Mouse (Mus musculus): ENCODE results near the gene Sympk. TPM values are rescaled to one million over a fixed set of nuclear protein-coding genes. Genes with fewer than 3 reads are reported as not detected.

Sympk gene
- 34.3 and 108 TPM in 2 replicates for polyA plus RNA-seq (2011; ENCODE audit: insufficient read depth, insufficient read length, low replicate concordance, missing spikeins)

DNA sequence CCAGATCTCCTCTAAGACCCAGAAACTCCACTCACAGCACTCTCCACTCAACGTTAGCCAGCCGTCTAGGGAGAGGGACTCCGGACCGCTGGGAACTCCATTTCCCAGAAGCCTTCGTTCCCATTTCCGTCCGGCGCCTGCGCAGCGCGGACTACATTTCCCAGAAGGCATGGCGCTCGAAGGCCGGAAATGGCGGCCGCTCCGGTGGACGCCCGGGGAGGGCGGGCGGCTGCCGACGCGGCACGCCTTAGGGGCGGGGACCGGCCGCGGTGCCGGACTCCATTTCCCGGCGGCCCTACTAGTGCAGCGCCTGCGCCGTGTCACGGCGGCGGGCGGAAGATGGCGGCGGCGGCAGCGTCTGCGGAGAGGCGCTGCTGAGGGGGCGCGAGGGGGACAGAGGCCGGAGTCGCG lies at the start of gene Sympk:
Sympk (plus strand) TSS at position 282 of the 411 bp plus-strand sequence.
- H3K4me1 ChIP-seq (ENCODE audit: control insufficient read depth, insufficient read depth, low read length), result peaks cover 3% of the 10 kb centered on the region
- under 1% methylated on average over 49 of the region's 50 CpGs for WGBS
- H3K27ac ChIP-seq (ENCODE audit: control insufficient read depth, insufficient read depth, low read depth, low read length, poor library complexity), result peak within 1 kb of the TSS; percentile 34; the same call in 1 of the 2 replicates
- peak within 1 kb of the TSS; percentile 67 for H3K4me3 ChIP-seq (replicated peaks; ENCODE audit: control insufficient read depth, low read depth, low read length)
- TF ChIP-seq POLR2A (IDR thresholded peaks at IDR 0.05; ENCODE audit: borderline replicate concordance, control insufficient read depth, low read depth, low read length) (peak; percentile 32; the same call in 1 of the 2 replicates), CTCF (IDR thresholded peaks at IDR 0.05; ENCODE audit: control insufficient read depth, insufficient read depth, low read length) (no peak)

DNA sequence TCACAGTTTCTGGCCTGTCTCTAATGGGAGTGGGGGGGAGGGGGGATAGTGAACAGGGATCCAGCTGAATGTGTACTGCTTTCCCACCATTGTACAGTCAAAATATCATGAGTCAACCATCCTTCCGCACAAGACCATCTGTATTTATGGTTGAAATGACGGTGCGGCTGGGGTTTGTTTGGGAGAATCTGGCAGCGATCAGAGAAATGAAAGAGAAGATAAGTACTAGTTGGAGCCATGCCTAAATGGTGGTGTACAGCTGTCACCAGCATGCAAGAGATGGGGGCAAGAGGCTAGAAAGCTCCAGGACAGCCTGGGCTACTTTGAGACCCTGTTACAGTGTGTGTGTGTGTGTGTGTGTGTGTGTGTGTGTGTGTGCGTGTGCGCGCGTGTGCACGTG lies 45.8 kb upstream of the Sympk start:
- no peak overlapping the region for H3K4me3 ChIP-seq (replicated peaks; ENCODE audit: control insufficient read depth, low read depth, low read length)
- no peaks in the 10 kb centered on the region for H3K4me1 ChIP-seq (ENCODE audit: control insufficient read depth, insufficient read depth, low read length)
- WGBS, result 85% methylated on average over 9 of the region's 9 CpGs
- no peak for TF ChIP-seq CTCF (IDR thresholded peaks at IDR 0.05; ENCODE audit: control insufficient read depth, insufficient read depth, low read length)
- TF ChIP-seq POLR2A (IDR thresholded peaks at IDR 0.05; ENCODE audit: borderline replicate concordance, control insufficient read depth, low read depth, low read length), result no peak
- H3K27ac ChIP-seq (ENCODE audit: control insufficient read depth, insufficient read depth, low read depth, low read length, poor library complexity), result no peak overlapping the region

DNA sequence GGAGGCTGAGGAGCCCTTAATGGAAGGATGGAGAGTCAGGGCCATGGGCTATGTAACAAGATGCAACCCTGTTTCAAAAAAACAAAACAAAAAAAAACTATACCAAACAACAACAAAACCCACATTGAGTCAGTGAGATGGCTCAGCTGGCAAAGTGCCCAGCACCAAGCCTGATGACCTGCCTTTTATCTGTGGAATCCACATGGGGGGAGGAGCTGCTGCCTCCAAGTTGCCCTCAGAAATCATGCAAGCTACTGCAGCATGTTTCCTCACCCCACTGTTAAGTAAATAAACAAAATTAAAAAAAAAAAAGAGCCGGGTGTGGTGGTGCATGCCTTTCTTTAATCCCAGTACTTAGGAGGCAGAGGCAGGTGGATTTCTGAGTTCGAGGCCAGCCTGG lies 37.7 kb upstream of the Sympk start:
- no peaks in the 10 kb centered on the region; the same call in 1 of the 2 replicates for H3K4me1 ChIP-seq (ENCODE audit: control insufficient read depth, insufficient read depth, low read length)
- WGBS, result 53% methylated on average over 2 of the region's 2 CpGs
- no peak for TF ChIP-seq POLR2A (IDR thresholded peaks at IDR 0.05; ENCODE audit: borderline replicate concordance, control insufficient read depth, low read depth, low read length)
- no peak for TF ChIP-seq CTCF (IDR thresholded peaks at IDR 0.05; ENCODE audit: control insufficient read depth, insufficient read depth, low read length)
- no peak overlapping the region for H3K4me3 ChIP-seq (replicated peaks; ENCODE audit: control insufficient read depth, low read depth, low read length)
- H3K27ac ChIP-seq (ENCODE audit: control insufficient read depth, insufficient read depth, low read depth, low read length, poor library complexity), result no peak overlapping the region

DNA sequence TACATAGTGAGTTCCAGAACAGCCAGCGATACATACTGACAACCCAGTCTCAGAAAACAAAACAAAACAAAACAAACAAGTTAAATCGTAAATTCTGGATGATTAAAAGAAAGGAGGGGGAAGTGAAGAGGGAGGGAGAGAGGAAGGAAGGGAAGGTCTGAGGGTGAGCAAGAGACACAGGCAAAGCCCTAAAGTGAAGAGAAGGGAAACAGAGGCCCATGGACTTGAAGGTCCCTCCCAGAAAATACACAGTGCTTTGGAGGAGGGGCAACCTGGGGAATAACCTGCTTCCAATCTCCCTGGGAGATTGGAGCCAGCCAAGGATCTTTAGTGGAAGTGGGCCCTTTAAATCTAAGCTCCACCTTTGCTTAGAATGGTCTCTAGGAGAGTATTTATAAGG lies 37.1 kb upstream of the Sympk start, which contains the start of gene Nanos2:
Nanos2 (plus strand) TSS at position 301 of the 400 bp plus-strand sequence.
- no peak within 1 kb of the TSS for H3K4me3 ChIP-seq (replicated peaks; ENCODE audit: control insufficient read depth, low read depth, low read length)
- TF ChIP-seq CTCF (IDR thresholded peaks at IDR 0.05; ENCODE audit: control insufficient read depth, insufficient read depth, low read length), result no peak
- no peak for TF ChIP-seq POLR2A (IDR thresholded peaks at IDR 0.05; ENCODE audit: borderline replicate concordance, control insufficient read depth, low read depth, low read length)
- 42% methylated on average over 2 of the region's 2 CpGs for WGBS
- H3K4me1 ChIP-seq (ENCODE audit: control insufficient read depth, insufficient read depth, low read length), result no peaks in the 10 kb centered on the region; the same call in 1 of the 2 replicates
- no peak within 1 kb of the TSS for H3K27ac ChIP-seq (ENCODE audit: control insufficient read depth, insufficient read depth, low read depth, low read length, poor library complexity)

DNA sequence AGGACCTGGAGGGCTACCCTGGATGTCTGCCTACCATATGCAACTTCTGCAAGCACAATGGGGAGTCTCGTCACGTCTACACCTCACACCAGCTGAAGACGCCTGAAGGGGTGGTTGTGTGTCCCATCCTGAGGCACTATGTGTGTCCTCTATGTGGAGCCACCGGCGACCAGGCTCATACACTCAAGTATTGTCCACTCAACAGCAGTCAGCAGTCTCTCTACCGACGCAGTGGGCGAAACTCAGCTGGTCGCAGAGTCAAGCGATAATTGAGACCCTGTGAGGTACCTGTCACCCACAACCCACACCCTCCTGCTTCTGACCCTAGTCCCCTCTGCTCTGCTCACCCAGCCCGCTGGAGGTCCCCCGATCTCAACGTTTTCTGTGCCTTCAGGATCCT lies 36.4 kb upstream of the Sympk start:
- Histone ChIP-seq H3K4me3 (replicated peaks; ENCODE audit: control insufficient read depth, low read depth, low read length) (no peak overlapping the region), H3K4me1 (ENCODE audit: control insufficient read depth, insufficient read depth, low read length) (no peaks in the 10 kb centered on the region; the same call in 1 of the 2 replicates), H3K27ac (ENCODE audit: control insufficient read depth, insufficient read depth, low read depth, low read length, poor library complexity) (no peak overlapping the region)
- TF ChIP-seq CTCF (IDR thresholded peaks at IDR 0.05; ENCODE audit: control insufficient read depth, insufficient read depth, low read length), result no peak
- TF ChIP-seq POLR2A (IDR thresholded peaks at IDR 0.05; ENCODE audit: borderline replicate concordance, control insufficient read depth, low read depth, low read length), result no peak
- WGBS, result 75% methylated on average over 13 of the region's 13 CpGs

DNA sequence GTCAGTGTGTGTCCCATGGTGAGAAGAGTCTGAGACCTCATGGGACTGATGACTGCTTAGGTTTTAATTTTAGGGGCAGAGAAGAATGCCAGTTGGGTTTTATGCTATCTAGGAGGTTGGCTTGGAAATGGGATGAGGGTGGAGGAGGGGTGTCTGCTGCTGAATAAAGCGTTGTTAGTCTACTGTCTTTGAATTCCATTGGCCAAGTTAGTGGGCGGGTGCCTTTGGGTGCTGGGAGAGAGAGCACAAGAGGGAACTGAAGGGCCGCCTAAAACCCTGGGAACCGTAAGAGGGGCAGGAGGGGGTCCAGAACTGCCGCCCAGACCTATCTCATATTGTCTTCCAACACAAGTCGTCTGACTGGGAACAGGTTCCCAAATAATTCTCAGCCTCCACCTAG lies 35.4 kb upstream of the Sympk start:
- Histone ChIP-seq H3K4me3 (replicated peaks; ENCODE audit: control insufficient read depth, low read depth, low read length) (no peak overlapping the region), H3K27ac (ENCODE audit: control insufficient read depth, insufficient read depth, low read depth, low read length, poor library complexity) (no peak overlapping the region), H3K4me1 (ENCODE audit: control insufficient read depth, insufficient read depth, low read length) (no peaks in the 10 kb centered on the region; the same call in 1 of the 2 replicates)
- no peak for TF ChIP-seq CTCF (IDR thresholded peaks at IDR 0.05; ENCODE audit: control insufficient read depth, insufficient read depth, low read length)
- no peak for TF ChIP-seq POLR2A (IDR thresholded peaks at IDR 0.05; ENCODE audit: borderline replicate concordance, control insufficient read depth, low read depth, low read length)
- 62% methylated on average over 6 of the region's 6 CpGs for WGBS

DNA sequence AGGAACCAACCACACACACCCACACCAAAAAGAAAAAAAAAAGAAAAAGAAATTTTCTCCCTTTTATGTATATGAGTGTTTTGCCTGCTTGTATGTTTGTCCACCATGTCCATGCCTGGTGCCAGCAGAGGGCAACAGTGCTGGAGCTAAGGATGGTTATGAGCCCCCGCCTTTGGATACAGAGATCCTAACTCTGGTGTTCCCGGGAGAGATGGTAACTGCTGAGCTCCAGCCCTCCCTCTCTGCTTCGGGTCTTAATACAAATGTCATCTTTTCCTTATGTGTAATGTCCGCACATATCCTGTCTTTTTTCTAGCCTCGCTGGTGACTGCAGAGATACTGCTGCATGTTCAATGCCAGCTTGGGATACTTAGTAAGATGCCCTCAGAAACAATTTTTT lies 34.2 kb upstream of the Sympk start:
- 16% methylated on average over 5 of the region's 5 CpGs for WGBS
- H3K4me3 ChIP-seq (replicated peaks; ENCODE audit: control insufficient read depth, low read depth, low read length), result no peak overlapping the region
- no peaks in the 10 kb centered on the region; the same call in 1 of the 2 replicates for H3K4me1 ChIP-seq (ENCODE audit: control insufficient read depth, insufficient read depth, low read length)
- H3K27ac ChIP-seq (ENCODE audit: control insufficient read depth, insufficient read depth, low read depth, low read length, poor library complexity), result no peak overlapping the region
- TF ChIP-seq CTCF (IDR thresholded peaks at IDR 0.05; ENCODE audit: control insufficient read depth, insufficient read depth, low read length), result no peak
- TF ChIP-seq POLR2A (IDR thresholded peaks at IDR 0.05; ENCODE audit: borderline replicate concordance, control insufficient read depth, low read depth, low read length), result no peak

DNA sequence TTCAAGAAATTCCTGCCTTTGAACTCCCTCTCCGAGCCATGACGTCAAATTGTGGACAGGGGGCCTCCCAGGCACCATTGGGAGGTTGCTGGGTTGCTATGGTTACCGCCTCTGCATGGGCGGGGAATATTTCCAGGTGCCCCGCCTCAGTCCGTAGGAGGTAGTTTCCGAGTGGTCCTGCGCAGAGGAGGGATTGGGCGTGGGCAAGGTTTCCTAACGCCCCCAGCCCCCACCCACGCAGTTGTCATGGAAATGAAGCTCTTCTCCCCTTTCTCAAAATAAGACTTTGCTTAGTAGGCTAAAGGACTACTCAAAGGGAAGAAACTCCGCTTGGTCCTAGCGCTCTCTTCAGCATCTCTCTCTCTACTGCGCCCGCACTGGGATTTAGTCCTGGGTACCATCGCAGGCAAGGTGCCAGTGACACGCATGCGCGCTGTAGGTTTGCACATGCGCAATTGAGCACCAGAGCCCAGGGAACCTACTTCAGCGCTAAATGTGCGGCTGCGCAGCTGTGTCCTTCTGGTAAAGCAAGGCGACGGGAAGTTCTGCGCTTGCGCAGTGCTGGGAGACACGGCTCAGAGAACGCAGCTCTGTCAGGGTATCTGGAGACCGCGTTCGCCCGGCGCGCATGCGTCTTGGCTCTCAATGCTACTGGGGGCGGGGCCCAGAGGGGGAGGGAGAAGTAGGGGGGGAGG lies 33.4 kb upstream of the Sympk start, which contains the start of gene Mypop:
Mypop (plus strand) TSS at position 645 of the 695 bp plus-strand sequence.
- TF ChIP-seq CTCF (IDR thresholded peaks at IDR 0.05; ENCODE audit: control insufficient read depth, insufficient read depth, low read length) (no peak), POLR2A (IDR thresholded peaks at IDR 0.05; ENCODE audit: borderline replicate concordance, control insufficient read depth, low read depth, low read length) (no peak)
- WGBS, result under 1% methylated on average over 37 of the region's 37 CpGs
- H3K4me3 ChIP-seq (replicated peaks; ENCODE audit: control insufficient read depth, low read depth, low read length), result peak within 1 kb of the TSS; percentile 22
- no peaks in the 10 kb centered on the region; the same call in 1 of the 2 replicates for H3K4me1 ChIP-seq (ENCODE audit: control insufficient read depth, insufficient read depth, low read length)
- no peak within 1 kb of the TSS for H3K27ac ChIP-seq (ENCODE audit: control insufficient read depth, insufficient read depth, low read depth, low read length, poor library complexity)

Measured in bone marrow, adult 2 months (tissue).